In genomic region chr13:101208788-101209187, GRCm38 (mm10) we compare ENCODE assay signal across 16 mouse cellular contexts.
"Had no signal": no experiment of that assay in that cellular context is flagged by ENCODE, and none has a peak within 500 bp of the region (broad histone marks: within the 10 kb centered on the region; RNA-seq: fewer than 3 reads in every experiment).

No protein-coding gene starts in this region.

- H3K4me2 ChIP-seq: neural tube, embryonic 13.5 days; neural tube, embryonic 15.5 days; stomach, embryonic 15.5 days had no signal

- H3K27me3 ChIP-seq: neural tube, embryonic 13.5 days; neural tube, embryonic 15.5 days; stomach, embryonic 15.5 days had no signal

- H3K36me3 ChIP-seq: neural tube, embryonic 13.5 days; neural tube, embryonic 15.5 days; stomach, embryonic 15.5 days had no signal

- H3K9ac ChIP-seq: neural tube, embryonic 13.5 days; neural tube, embryonic 15.5 days; stomach, embryonic 15.5 days had no signal

- H3K9me3 ChIP-seq: neural tube, embryonic 13.5 days; neural tube, embryonic 15.5 days; stomach, embryonic 15.5 days had no signal

- H3K27ac ChIP-seq: neural tube, embryonic 13.5 days; neural tube, embryonic 15.5 days; stomach, embryonic 15.5 days; stomach, postnatal 0 days had no signal

- H3K4me3 ChIP-seq: neural tube, embryonic 13.5 days; neural tube, embryonic 15.5 days; stomach, embryonic 15.5 days had no signal

- DNase-seq: retina, postnatal 1 day; right cerebral cortex, adult 18-20 months; right cerebral cortex, postnatal 14 days; right cerebral cortex, postnatal 25 days; right cerebral cortex, postnatal 4 days; spleen, adult 18-20 months; thymus, adult 18-20 months; thymus, adult 2 months; thymus, postnatal 14 days; thymus, postnatal 25 days; thymus, postnatal 36 days; thymus, postnatal 4 days had no signal
